Mouse (Mus musculus) ovary, postnatal 36 days (tissue): Measurements from ENCODE around the gene Rnf41.

Experiments
- DNase-seq: peaks from one replicate; pipeline ENCODE4 v3.0.0; 2022; ENCODE audit warnings: low spot score, mixed read lengths

Rnf41 gene

GRCm38 (mm10) chr10:128429052-128429451, 17.6 kb downstream of the Rnf41 start:
- DNase-seq: no peak

GRCm38 (mm10) chr10:128429454-128429853, 18.0 kb downstream of the Rnf41 start:
- DNase-seq: no peak

- DNase-seq: no peak
These were observed 22.0 kb downstream of the Rnf41 start for GRCm38 (mm10) chr10:128433417-128433816.

GRCm38 (mm10) chr10:128434681-128435080, 23.2 kb downstream of the Rnf41 start:
- no peak for DNase-seq

GRCm38 (mm10) chr10:128435186-128435823, 23.8 kb downstream of the Rnf41 start:
- DNase-seq: peak; percentile 45

- DNase-seq: no peak
These were observed 24.4 kb downstream of the Rnf41 start for GRCm38 (mm10) chr10:128435873-128436272.

- DNase-seq: no peak
These were observed 24.9 kb downstream of the Rnf41 start for GRCm38 (mm10) chr10:128436376-128436775.

- no peak for DNase-seq
These were observed 27.3 kb downstream of the Rnf41 start for GRCm38 (mm10) chr10:128438675-128439279.

GRCm38 (mm10) chr10:128440407-128440806, 28.9 kb downstream of the Rnf41 start:
- no peak for DNase-seq

GRCm38 (mm10) chr10:128441324-128442119, 30.1 kb downstream of the Rnf41 start:
- no peak for DNase-seq

- DNase-seq: no peak
These were observed 31.3 kb downstream of the Rnf41 start for GRCm38 (mm10) chr10:128442718-128443117.

- no peak for DNase-seq
These were observed 32.9 kb downstream of the Rnf41 start for GRCm38 (mm10) chr10:128444354-128444753.

GRCm38 (mm10) chr10:128445407-128445806, 34.0 kb downstream of the Rnf41 start:
- no peak for DNase-seq

- DNase-seq: no peak
These were observed 39.6 kb downstream of the Rnf41 start for GRCm38 (mm10) chr10:128451014-128451413.

- no peak for DNase-seq
These were observed 43.0 kb downstream of the Rnf41 start for GRCm38 (mm10) chr10:128454471-128454870.

GRCm38 (mm10) chr10:128455280-128455679, 43.8 kb downstream of the Rnf41 start:
- peak; percentile 28 for DNase-seq

- no peak for DNase-seq
These were observed 46.2 kb downstream of the Rnf41 start for GRCm38 (mm10) chr10:128457676-128458075.

- DNase-seq: peak; percentile 91
These were observed 46.9 kb downstream of the Rnf41 start for GRCm38 (mm10) chr10:128458348-128458718.

- peak; percentile 91 for DNase-seq
These were observed 47.4 kb downstream of the Rnf41 start, which contains the start of gene Smarcc2 for GRCm38 (mm10) chr10:128458719-128459408. Smarcc2 (plus strand) TSS chr10:128459248.

GRCm38 (mm10) chr10:128459409-128460269, 48.2 kb downstream of the Rnf41 start:
- peak; percentile 59 for DNase-seq

- DNase-seq: no peak
These were observed 48.8 kb downstream of the Rnf41 start for GRCm38 (mm10) chr10:128460270-128460630.
